Mouse (Mus musculus) gastrocnemius, adult 2 months (tissue): Measurements from ENCODE around the gene Vps53. TPM values are rescaled to one million over a fixed set of nuclear protein-coding genes. Genes with fewer than 3 reads are reported as not detected.

Experiments
- DNase-seq: peaks from one replicate; pipeline ENCODE4 v3.0.0; 2022
- H3K27ac ChIP-seq: fragments of 200-600 bp; 2 replicates; pipeline ENCODE4 v1.8.1; 2022; ENCODE audit warnings: mild to moderate bottlenecking
- H3K4me3 ChIP-seq: fragments of 200-600 bp; 2 replicates; pipeline ENCODE4 v1.8.1; 2022; ENCODE audit warnings: mild to moderate bottlenecking, moderate library complexity
- CTCF ChIP-seq: fragments of 200-600 bp; IDR thresholded peaks from 2 replicates; pipeline ENCODE4 v1.8.1; 2022; ENCODE audit warnings: antibody characterized with exemption, mild to moderate bottlenecking, moderate library complexity
- intact Hi-C: fragments of 180-260 bp; cut with DNase I; formaldehyde crosslinking; loops from one replicate; pipeline ENCODE4 v1.15.1; 2025
- total RNA-seq, 2 experiments: library from RNA; stranded (reverse); gene quantifications; 2 replicates each; pipeline ENCODE4 v1.2.3; 2021

Gene Vps53
- total RNA-seq, 2 experiments from 2014 or later = 22.0 to 22.1 TPM

- no peak for TF ChIP-seq CTCF
- intact Hi-C loops = no loop called here
Observed at GRCm38 (mm10) chr11:76037581-76038294, 141.7 kb downstream of the Vps53 start.

GRCm38 (mm10) chr11:76035182-76035581, 144.3 kb downstream of the Vps53 start:
- intact Hi-C loops = no loop called here
- H3K27ac ChIP-seq = peak overlapping the region; percentile 43

More at GRCm38 (mm10) chr11:76037581-76038294, 141.7 kb downstream of the Vps53 start:
- Histone ChIP-seq H3K27ac (peak overlapping the region; percentile 59; the same call in 1 of the 2 replicates), H3K4me3 (no peak overlapping the region)
- no peak for DNase-seq

GRCm38 (mm10) chr11:76033836-76034235, 145.6 kb downstream of the Vps53 start:
- intact Hi-C loops = no loop called here
- Histone ChIP-seq H3K27ac (no peak overlapping the region), H3K4me3 (no peak overlapping the region)
- no peak for TF ChIP-seq CTCF
- DNase-seq = no peak

More at GRCm38 (mm10) chr11:76035182-76035581, 144.3 kb downstream of the Vps53 start:
- no peak for TF ChIP-seq CTCF
- no peak for DNase-seq
- H3K4me3 ChIP-seq = no peak overlapping the region

GRCm38 (mm10) chr11:76033359-76033758, 146.1 kb downstream of the Vps53 start:
- intact Hi-C loops = no loop called here
- Histone ChIP-seq H3K4me3 (no peak overlapping the region), H3K27ac (no peak overlapping the region)
- no peak for TF ChIP-seq CTCF
- no peak for DNase-seq

- Histone ChIP-seq H3K27ac (peak overlapping the region; percentile 89), H3K4me3 (peak overlapping the region; percentile 94)
- DNase-seq = peak; percentile 48
- TF ChIP-seq CTCF = no peak
- intact Hi-C loops = loop anchor here (5.0 kb wide), 1 partner anchor 139 kb away; no protein-coding TSS in a partner anchor
Observed at GRCm38 (mm10) chr11:76028072-76028465, 151.4 kb downstream of the Vps53 start.

GRCm38 (mm10) chr11:76027139-76028071, 152.0 kb downstream of the Vps53 start, which contains the start of gene Rflnb:
Gene Rflnb, minus strand, starts transcription at chr11:76027782.
- Histone ChIP-seq H3K4me3 (peak within 1 kb of the TSS; percentile 94), H3K27ac (peak within 1 kb of the TSS; percentile 89)
- DNase-seq = peak; percentile 96
- peak; percentile 71 for TF ChIP-seq CTCF
- intact Hi-C loops = loop anchor here (2.0 to 5.0 kb wide), 2 partner anchors 39 to 140 kb away; no protein-coding TSS in a partner anchor

GRCm38 (mm10) chr11:76026527-76027138, 152.8 kb downstream of the Vps53 start:
- H3K27ac ChIP-seq = peak overlapping the region; percentile 89
- TF ChIP-seq CTCF = no peak
- H3K4me3 ChIP-seq = peak overlapping the region; percentile 94
- DNase-seq = no peak
- intact Hi-C loops = loop anchor here (2.0 to 5.0 kb wide), 2 partner anchors 40 to 141 kb away; no protein-coding TSS in a partner anchor

- intact Hi-C loops = loop anchor here (5.0 kb wide), 1 partner anchor 142 kb away; no protein-coding TSS in a partner anchor
- DNase-seq = no peak
- Histone ChIP-seq H3K27ac (peak overlapping the region; percentile 89), H3K4me3 (peak overlapping the region; percentile 94)
- no peak for TF ChIP-seq CTCF
Observed at GRCm38 (mm10) chr11:76025080-76025583, 154.3 kb downstream of the Vps53 start.

- Histone ChIP-seq H3K27ac (no peak overlapping the region), H3K4me3 (no peak overlapping the region)
- TF ChIP-seq CTCF = no peak
- DNase-seq = no peak
- intact Hi-C loops = no loop called here
Observed at GRCm38 (mm10) chr11:76020916-76021315, 158.5 kb downstream of the Vps53 start.

GRCm38 (mm10) chr11:76019879-76020278, 159.6 kb downstream of the Vps53 start:
- no peak for DNase-seq
- Histone ChIP-seq H3K27ac (no peak overlapping the region), H3K4me3 (no peak overlapping the region)
- no peak for TF ChIP-seq CTCF
- intact Hi-C loops = no loop called here

GRCm38 (mm10) chr11:76015814-76016213, 163.6 kb downstream of the Vps53 start:
- H3K4me3 ChIP-seq = no peak overlapping the region
- DNase-seq = no peak
- no peak for TF ChIP-seq CTCF
- H3K27ac ChIP-seq = no peak overlapping the region
- intact Hi-C loops = no loop called here

GRCm38 (mm10) chr11:76015251-76015650, 164.2 kb downstream of the Vps53 start:
- intact Hi-C loops = no loop called here
- TF ChIP-seq CTCF = no peak
- no peak overlapping the region for H3K27ac ChIP-seq
- no peak for DNase-seq
- no peak overlapping the region for H3K4me3 ChIP-seq
